Mouse (Mus musculus): ENCODE data around the gene Cox4i2. TPM values are rescaled to one million over a fixed set of nuclear protein-coding genes. Genes with fewer than 3 reads are reported as not detected.

The Cox4i2 gene
- 84.7 and 90.1 TPM in 2 replicates for polyA plus RNA-seq (2012; rRNA removed)

DNA sequence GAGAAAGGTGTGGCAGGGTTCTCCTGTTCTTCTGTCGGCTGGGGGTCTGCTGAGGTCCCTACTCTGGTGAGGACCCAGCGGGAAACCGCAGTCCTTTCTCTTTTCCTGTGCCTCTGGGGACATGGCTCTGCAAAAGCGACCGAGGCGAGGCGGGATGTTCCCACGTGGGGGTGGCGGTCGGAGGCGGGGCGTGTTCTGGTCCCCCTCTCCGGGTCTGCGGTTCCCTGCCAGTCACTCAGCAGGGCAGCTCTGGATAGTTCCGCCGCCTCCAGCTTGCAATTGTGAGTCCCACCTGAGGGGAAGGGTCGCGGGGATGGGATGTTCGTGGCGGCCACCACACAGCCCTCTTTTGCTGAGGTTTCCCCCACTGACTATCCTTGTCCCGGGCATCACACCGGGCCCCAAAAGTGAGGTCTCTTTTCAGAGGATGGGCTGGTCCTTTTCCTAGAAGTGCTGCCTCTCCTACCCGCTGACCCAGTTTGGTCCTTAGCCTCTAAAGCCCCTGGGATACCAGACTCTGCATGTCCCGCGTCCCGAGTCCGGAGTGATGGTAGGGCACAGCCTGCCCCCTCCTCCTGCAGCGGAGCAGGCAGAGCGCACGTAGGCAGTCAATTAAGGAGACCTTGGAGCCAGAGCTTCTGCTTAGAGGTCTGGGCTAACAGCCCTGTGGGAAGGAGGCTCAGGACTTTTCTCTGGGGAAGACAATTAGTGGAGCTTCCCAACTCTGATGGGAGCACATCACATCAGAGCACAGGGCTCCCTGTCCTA is at the start of gene Cox4i2:
Gene Cox4i2, plus strand, starts transcription at position 230 of the 768 bp plus-strand sequence.
- DNase-seq, result no peak
- TF ChIP-seq CTCF (IDR thresholded peaks at IDR 0.05; ENCODE audit: insufficient read depth, low read length) (no peak), POLR2A (IDR thresholded peaks at IDR 0.05; ENCODE audit: borderline replicate concordance, extremely low read depth, low read depth, low read length) (peak; percentile 11; the same call in 1 of the 2 replicates)
- H3K4me3 ChIP-seq (replicated peaks; ENCODE audit: extremely low read depth, low read depth, low read length), result peak within 1 kb of the TSS; percentile 55
- 16% methylated on average over 30 of the region's 30 CpGs for WGBS
- H3K4me1 ChIP-seq (ENCODE audit: control insufficient read depth, insufficient read depth, low read length), result no peaks in the 10 kb centered on the region

DNA sequence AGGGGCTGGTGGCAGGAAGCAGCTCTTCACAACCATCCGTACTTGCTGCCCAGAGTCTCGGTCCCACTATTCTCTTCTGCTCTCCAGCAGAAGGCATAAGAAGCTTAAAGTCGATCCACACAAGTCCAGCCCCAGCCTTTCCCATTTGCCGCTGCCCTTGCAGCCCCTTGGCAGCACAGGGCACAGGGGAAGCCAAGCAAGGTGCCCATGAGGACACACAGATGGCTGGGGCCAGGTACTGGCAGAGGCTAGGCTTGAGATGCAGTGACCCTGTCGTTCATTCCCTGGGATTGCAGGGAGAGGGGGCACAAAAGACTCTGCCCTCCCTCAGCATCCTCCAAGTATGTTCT is 49.7 kb upstream of the Cox4i2 start:
- Histone ChIP-seq H3K4me1 (ENCODE audit: control insufficient read depth, insufficient read depth, low read length) (peaks cover 14% of the 10 kb centered on the region), H3K4me3 (replicated peaks; ENCODE audit: extremely low read depth, low read depth, low read length) (no peak overlapping the region)
- 77% methylated on average over 5 of the region's 5 CpGs for WGBS
- TF ChIP-seq CTCF (IDR thresholded peaks at IDR 0.05; ENCODE audit: insufficient read depth, low read length) (no peak), POLR2A (IDR thresholded peaks at IDR 0.05; ENCODE audit: borderline replicate concordance, extremely low read depth, low read depth, low read length) (no peak)
- DNase-seq, result no peak

DNA sequence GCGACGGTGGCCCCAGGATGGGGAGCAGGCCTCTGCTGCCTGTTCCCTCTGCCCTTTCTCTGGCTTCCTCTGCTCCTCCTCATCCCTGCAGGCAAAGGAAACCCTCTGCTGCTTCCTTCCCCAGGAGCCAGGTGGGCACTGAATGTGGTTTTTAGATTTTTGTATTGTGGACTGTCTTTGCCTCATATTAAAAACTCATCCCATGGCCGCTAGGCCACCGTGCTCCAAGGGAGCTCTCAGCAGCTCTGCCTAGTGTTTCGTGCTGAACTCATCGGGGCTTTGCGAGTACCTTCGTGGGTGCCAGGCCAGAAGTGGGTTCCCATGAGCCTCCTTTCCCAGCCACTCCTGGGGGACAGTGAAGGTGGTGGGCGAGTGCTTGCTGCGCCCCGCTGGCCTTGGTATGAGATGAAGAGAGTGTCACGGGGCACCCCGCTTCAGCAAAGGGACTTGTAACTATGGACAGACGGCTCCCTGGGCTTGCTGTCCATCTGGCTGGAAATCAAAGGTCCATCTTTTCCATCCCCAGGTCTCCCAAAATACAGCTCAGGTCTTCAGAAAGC is 49.1 kb upstream of the Cox4i2 start:
- WGBS, result 87% methylated on average over 14 of the region's 14 CpGs
- DNase-seq, result no peak
- peaks cover 14% of the 10 kb centered on the region for H3K4me1 ChIP-seq (ENCODE audit: control insufficient read depth, insufficient read depth, low read length)
- TF ChIP-seq CTCF (IDR thresholded peaks at IDR 0.05; ENCODE audit: insufficient read depth, low read length), result no peak
- H3K4me3 ChIP-seq (replicated peaks; ENCODE audit: extremely low read depth, low read depth, low read length), result no peak overlapping the region

DNA sequence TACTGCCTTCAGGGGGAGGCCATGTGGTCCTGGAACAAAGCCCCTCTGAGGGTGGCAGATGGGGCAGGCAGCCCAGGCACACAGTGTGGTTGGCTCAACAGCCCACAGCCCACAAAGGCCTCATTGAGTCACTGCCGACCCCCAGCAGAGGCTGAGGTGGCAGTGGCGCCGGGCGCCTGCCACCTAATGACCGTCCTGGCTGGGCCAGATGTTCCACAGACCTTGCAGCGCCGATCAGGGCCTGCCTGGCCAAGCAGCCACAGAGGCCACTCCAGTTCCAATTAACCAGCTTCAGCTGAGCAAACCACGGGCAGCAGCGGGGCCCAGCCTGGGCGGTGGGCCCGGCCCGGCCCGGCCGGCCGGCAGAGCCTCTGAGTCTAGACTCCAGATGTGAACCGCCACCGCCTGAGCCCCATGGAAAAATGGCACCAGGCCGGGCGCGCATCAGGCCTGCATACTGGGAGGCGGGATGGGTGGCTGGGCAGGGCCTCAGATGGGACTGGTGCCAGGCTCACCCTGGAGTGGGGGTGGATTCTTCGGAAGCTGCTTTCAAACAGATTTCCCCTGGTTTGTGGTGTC is 47.9 kb upstream of the Cox4i2 start:
- 52% methylated on average over 22 of the region's 22 CpGs for WGBS
- Histone ChIP-seq H3K4me1 (ENCODE audit: control insufficient read depth, insufficient read depth, low read length) (peaks cover 14% of the 10 kb centered on the region), H3K4me3 (replicated peaks; ENCODE audit: extremely low read depth, low read depth, low read length) (no peak overlapping the region)
- DNase-seq, result peak; percentile 53
- TF ChIP-seq CTCF (IDR thresholded peaks at IDR 0.05; ENCODE audit: insufficient read depth, low read length) (no peak), POLR2A (IDR thresholded peaks at IDR 0.05; ENCODE audit: borderline replicate concordance, extremely low read depth, low read depth, low read length) (peak; percentile 57; the same call in 1 of the 2 replicates)

DNA sequence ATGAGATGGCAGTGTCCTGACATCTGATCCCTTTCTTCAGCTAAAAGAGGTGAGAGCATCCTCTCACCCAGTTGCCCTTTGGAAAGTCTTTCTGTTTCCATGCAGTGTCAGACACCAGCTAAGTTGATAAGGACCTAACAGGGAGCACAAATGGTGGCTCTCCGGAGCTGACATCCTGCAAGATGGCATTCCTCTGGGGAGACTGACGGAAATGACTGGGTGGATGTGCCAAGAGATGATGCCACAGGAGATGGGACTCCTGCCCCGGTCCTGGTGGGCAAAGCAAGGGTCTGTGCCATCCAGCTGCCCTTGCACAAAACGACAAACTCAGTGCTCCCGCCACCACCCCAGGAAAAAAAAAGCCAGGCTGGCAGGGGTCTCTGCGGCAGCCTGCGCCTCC is 46.8 kb upstream of the Cox4i2 start:
- DNase-seq, result no peak
- Histone ChIP-seq H3K4me1 (ENCODE audit: control insufficient read depth, insufficient read depth, low read length) (peaks cover 14% of the 10 kb centered on the region), H3K4me3 (replicated peaks; ENCODE audit: extremely low read depth, low read depth, low read length) (peak overlapping the region; percentile 28)
- TF ChIP-seq CTCF (IDR thresholded peaks at IDR 0.05; ENCODE audit: insufficient read depth, low read length), result no peak
- TF ChIP-seq POLR2A (IDR thresholded peaks at IDR 0.05; ENCODE audit: borderline replicate concordance, extremely low read depth, low read depth, low read length), result no peak
- 20% methylated on average over 7 of the region's 7 CpGs for WGBS

DNA sequence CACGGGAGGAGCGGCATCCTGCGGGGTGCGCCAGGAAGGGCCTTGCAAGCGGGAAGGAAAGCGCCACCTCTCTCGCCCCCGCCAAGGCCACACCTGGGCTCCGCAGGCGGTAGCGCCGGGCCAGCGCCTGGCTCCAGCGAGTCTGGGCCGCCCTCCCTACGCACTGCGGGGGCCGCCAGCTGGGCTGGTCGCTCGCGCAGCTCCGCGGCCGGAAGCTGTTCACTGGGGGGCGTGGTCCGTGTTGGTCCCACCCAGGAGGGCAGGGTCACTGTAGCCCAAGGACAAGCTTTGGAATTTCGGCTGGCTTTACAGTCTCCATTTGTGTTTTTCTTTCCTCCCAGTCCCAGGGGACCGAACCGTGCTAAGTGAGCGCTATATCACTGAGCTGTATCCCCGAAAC is 46.3 kb upstream of the Cox4i2 start:
- DNase-seq, result peak; percentile 88
- peak overlapping the region; percentile 57 for H3K4me3 ChIP-seq (replicated peaks; ENCODE audit: extremely low read depth, low read depth, low read length)
- H3K4me1 ChIP-seq (ENCODE audit: control insufficient read depth, insufficient read depth, low read length), result peaks cover 14% of the 10 kb centered on the region
- TF ChIP-seq CTCF (IDR thresholded peaks at IDR 0.05; ENCODE audit: insufficient read depth, low read length), result no peak
- TF ChIP-seq POLR2A (IDR thresholded peaks at IDR 0.05; ENCODE audit: borderline replicate concordance, extremely low read depth, low read depth, low read length), result peak; percentile 67
- WGBS, result 20% methylated on average over 31 of the region's 31 CpGs

DNA sequence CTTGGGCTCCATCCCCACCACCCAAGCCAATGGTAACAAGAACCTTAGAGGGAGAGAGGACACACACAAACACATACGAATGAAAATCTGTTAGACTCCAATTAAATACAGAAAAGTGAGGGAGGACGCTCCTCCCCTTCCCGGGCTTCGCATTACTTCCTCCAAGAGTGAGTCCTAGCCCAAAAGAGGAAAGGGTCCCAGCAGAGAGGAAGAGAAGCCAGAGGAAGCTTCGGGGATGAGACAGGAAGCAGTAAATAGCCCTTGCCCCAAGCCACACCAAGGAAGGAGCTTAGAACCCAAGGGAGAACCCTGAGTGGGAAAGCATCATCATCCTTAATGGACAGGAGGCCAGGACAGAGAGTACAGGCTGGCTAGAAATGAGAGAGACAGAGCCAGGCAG is 44.9 kb upstream of the Cox4i2 start:
- WGBS, result 62% methylated on average over 5 of the region's 5 CpGs
- no peak for DNase-seq
- TF ChIP-seq POLR2A (IDR thresholded peaks at IDR 0.05; ENCODE audit: borderline replicate concordance, extremely low read depth, low read depth, low read length) (no peak), CTCF (IDR thresholded peaks at IDR 0.05; ENCODE audit: insufficient read depth, low read length) (no peak)
- Histone ChIP-seq H3K4me3 (replicated peaks; ENCODE audit: extremely low read depth, low read depth, low read length) (no peak overlapping the region), H3K4me1 (ENCODE audit: control insufficient read depth, insufficient read depth, low read length) (peaks cover 14% of the 10 kb centered on the region)

DNA sequence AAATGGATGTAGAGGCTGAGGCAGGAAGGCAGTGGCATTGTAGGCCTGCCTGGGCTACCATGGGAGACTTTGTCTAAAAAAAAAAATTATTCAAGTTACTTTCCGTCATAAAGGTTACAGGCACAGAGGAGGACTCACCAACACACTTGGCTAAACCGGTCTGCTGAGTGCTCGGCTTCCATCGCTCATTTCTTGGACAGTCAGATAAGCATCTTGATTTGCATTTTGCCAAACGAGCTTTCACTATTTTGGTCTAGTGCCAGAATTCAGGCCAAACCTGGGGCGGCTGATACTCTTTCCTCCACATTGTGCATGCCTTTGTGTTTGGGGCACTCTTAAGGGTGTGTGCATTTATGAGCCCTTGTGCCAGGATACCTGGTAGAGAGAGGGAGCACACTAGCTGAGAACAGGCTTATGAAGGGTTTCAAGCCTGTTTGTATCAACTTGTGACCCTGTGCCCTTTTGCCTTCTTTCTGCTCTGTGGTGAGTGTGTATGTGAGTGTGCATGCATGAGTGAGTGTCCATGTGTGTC is 37.7 kb upstream of the Cox4i2 start:
- Histone ChIP-seq H3K4me1 (ENCODE audit: control insufficient read depth, insufficient read depth, low read length) (peaks cover 6% of the 10 kb centered on the region; the same call in 1 of the 2 replicates), H3K4me3 (replicated peaks; ENCODE audit: extremely low read depth, low read depth, low read length) (no peak overlapping the region)
- TF ChIP-seq CTCF (IDR thresholded peaks at IDR 0.05; ENCODE audit: insufficient read depth, low read length), result no peak
- no peak for TF ChIP-seq POLR2A (IDR thresholded peaks at IDR 0.05; ENCODE audit: borderline replicate concordance, extremely low read depth, low read depth, low read length)
- WGBS, result 24% methylated on average over 6 of the region's 6 CpGs
- DNase-seq, result no peak

DNA sequence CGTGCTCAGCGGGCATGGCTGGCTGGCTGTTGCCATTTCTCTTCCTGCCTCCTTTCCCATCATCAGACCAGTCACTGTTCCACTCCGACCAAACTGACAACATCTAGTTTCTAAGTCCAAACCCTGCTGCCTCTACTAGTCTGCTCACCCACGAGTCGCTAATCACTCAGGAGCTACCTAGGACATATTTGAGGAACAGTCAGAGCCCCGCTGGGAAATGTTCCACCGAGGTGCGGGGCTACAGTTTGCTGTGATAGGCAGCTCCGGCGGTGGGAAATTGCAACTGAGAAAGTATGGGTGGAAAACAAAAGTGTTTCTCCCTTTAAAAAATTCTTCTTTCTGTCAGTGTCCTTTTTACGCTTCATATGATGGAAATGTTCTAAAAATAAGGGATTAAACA is 36.3 kb upstream of the Cox4i2 start:
- peaks cover 6% of the 10 kb centered on the region; the same call in 1 of the 2 replicates for H3K4me1 ChIP-seq (ENCODE audit: control insufficient read depth, insufficient read depth, low read length)
- DNase-seq, result no peak
- H3K4me3 ChIP-seq (replicated peaks; ENCODE audit: extremely low read depth, low read depth, low read length), result no peak overlapping the region
- TF ChIP-seq POLR2A (IDR thresholded peaks at IDR 0.05; ENCODE audit: borderline replicate concordance, extremely low read depth, low read depth, low read length) (no peak), CTCF (IDR thresholded peaks at IDR 0.05; ENCODE audit: insufficient read depth, low read length) (no peak)
- WGBS, result 81% methylated on average over 11 of the region's 11 CpGs
